Mouse (Mus musculus) sigmoid colon, adult 10 weeks (tissue): Measurements from ENCODE around the gene Fbxl19. TPM values are rescaled to one million over a fixed set of nuclear protein-coding genes. Genes with fewer than 3 reads are reported as not detected.

Experiments
- polyA plus RNA-seq: library from polyadenylated mRNA; stranded (reverse); fragments of 350-450 nt; fragmentation: Illumina TruSeq; extraction: RNeasy Lipid Tissue Mini Kit (QIAGEN cat#74804); gene quantifications from one replicate; pipeline ENCODE4 v1.2.3, GENCODE M21; 2014; ENCODE audit warnings: low read depth, low replicate concordance

Fbxl19 gene
- polyA plus RNA-seq = 1.2 TPM

GRCm38 (mm10) chr7:127744366-127745045 lies at the start of gene Fbxl19:
Gene Fbxl19, plus strand, starts transcription at chr7:127744543.

GRCm38 (mm10) chr7:127708207-127709078 lies 35.9 kb upstream of the Fbxl19 start, which contains the start of gene Bcl7c:
Gene Bcl7c, minus strand, starts transcription at chr7:127708933.

GRCm38 (mm10) chr7:127712461-127713385 lies 31.6 kb upstream of the Fbxl19 start, which contains the start of gene Ctf1:
Gene Ctf1, plus strand, starts transcription at chr7:127712736.

GRCm38 (mm10) chr7:127732066-127732465 lies 12.3 kb upstream of the Fbxl19 start, which contains the start of gene Ctf2:
Gene Ctf2, minus strand, starts transcription at chr7:127732166.

GRCm38 (mm10) chr7:127769651-127770038 lies 25.3 kb downstream of the Fbxl19 start, which contains the start of gene Orai3:
Gene Orai3, plus strand, starts transcription at chr7:127769815.

GRCm38 (mm10) chr7:127776426-127776825 lies 32.1 kb downstream of the Fbxl19 start, which contains the start of gene Setd1a:
Gene Setd1a, plus strand, starts transcription at chr7:127776670.

GRCm38 (mm10) chr7:127785308-127785707 lies 41.0 kb downstream of the Fbxl19 start, which contains the start of gene Gm49388:
Gene Gm49388, plus strand, starts transcription at chr7:127785608.

GRCm38 (mm10) chr7:127800435-127801009 lies 56.2 kb downstream of the Fbxl19 start, which contains the start of gene Hsd3b7:
Gene Hsd3b7, plus strand, starts transcription at chr7:127800604.

Other genes starting within 250 kb of the Fbxl19 start
- 11.2 TPM for gene Srcap, start 232.6 kb upstream of the Fbxl19 start, polyA plus RNA-seq
- gene Gm42715, start 225.0 kb upstream of the Fbxl19 start, polyA plus RNA-seq = 8.8 TPM
- gene Tmem265, start 183.2 kb upstream of the Fbxl19 start, polyA plus RNA-seq = not detected
- gene Phkg2, start 171.2 kb upstream of the Fbxl19 start, polyA plus RNA-seq = 32.4 TPM
- not detected for gene Ccdc189, start 155.9 kb upstream of the Fbxl19 start, polyA plus RNA-seq
- 2.1 TPM for gene Rnf40, start 155.8 kb upstream of the Fbxl19 start, polyA plus RNA-seq
- 6.8 TPM for gene Zfp629, start 128.7 kb upstream of the Fbxl19 start, polyA plus RNA-seq
- 1.0 TPM for gene Bcl7c, start 35.6 kb upstream of the Fbxl19 start, polyA plus RNA-seq
- gene Ctf1, start 31.8 kb upstream of the Fbxl19 start, polyA plus RNA-seq = 2.8 TPM
- gene Ctf2, start 12.4 kb upstream of the Fbxl19 start, polyA plus RNA-seq = not detected
- gene Orai3, start 25.3 kb downstream of the Fbxl19 start, polyA plus RNA-seq = 3.5 TPM
- gene Setd1a, start 32.1 kb downstream of the Fbxl19 start, polyA plus RNA-seq = 7.0 TPM
- not detected for gene Gm49388, start 41.1 kb downstream of the Fbxl19 start, polyA plus RNA-seq
- gene Hsd3b7, start 56.1 kb downstream of the Fbxl19 start, polyA plus RNA-seq = 16.0 TPM
- 17.9 TPM for gene Stx4a, start 79.8 kb downstream of the Fbxl19 start, polyA plus RNA-seq
- gene Stx1b, start 80.0 kb downstream of the Fbxl19 start, polyA plus RNA-seq = 0.60 TPM
- 11.1 TPM for gene Zfp646, start 131.7 kb downstream of the Fbxl19 start, polyA plus RNA-seq
- 1.7 TPM for gene Zfp668, start 132.3 kb downstream of the Fbxl19 start, polyA plus RNA-seq
- not detected for gene Prss53, start 146.4 kb downstream of the Fbxl19 start, polyA plus RNA-seq
- not detected for gene Gm21974, start 150.9 kb downstream of the Fbxl19 start, polyA plus RNA-seq
- 26.8 TPM for gene Vkorc1, start 151.1 kb downstream of the Fbxl19 start, polyA plus RNA-seq
- gene Bckdk, start 159.5 kb downstream of the Fbxl19 start, polyA plus RNA-seq = 2.8 TPM
- gene Kat8, start 168.0 kb downstream of the Fbxl19 start, polyA plus RNA-seq = 10.2 TPM
- 1.0 TPM for gene Prss8, start 185.6 kb downstream of the Fbxl19 start, polyA plus RNA-seq
- not detected for gene Prss36, start 202.2 kb downstream of the Fbxl19 start, polyA plus RNA-seq
- 788 TPM for gene Fus, start 222.9 kb downstream of the Fbxl19 start, polyA plus RNA-seq
- gene Pycard, start 249.3 kb downstream of the Fbxl19 start, polyA plus RNA-seq = 99.2 TPM